Mouse (Mus musculus): Measurements from ENCODE around the gene Clps. TPM values are rescaled to one million over a fixed set of nuclear protein-coding genes. Genes with fewer than 3 reads are reported as not detected.
A peak's percentile ranks its signal among the peaks of the same experiment; 100 is the strongest.

The Clps gene
- polyA plus RNA-seq, 1 experiment from 2014 or later: not detected

- ATAC-seq (ENCODE audit: insufficient number of reproducible peaks, low FRiP score, low TSS enrichment, low read depth) (no peak), DNase-seq (ENCODE audit: low spot score) (no peak)
- Histone ChIP-seq H3K36me3 (ENCODE audit: control insufficient read depth, insufficient read depth, low read length) (no peaks in the 10 kb centered on the region), H3K4me2 (ENCODE audit: low read depth, severe bottlenecking) (no peak overlapping the region), H3K4me1 (ENCODE audit: control insufficient read depth, insufficient read depth, low read length) (0 out of 2 replicates have a peak, but pooled peaks cover 2% of the 10 kb centered on the region), H3K27ac (replicated peaks; ENCODE audit: low read depth, low read length) (no peak overlapping the region), H3K27me3 (ENCODE audit: control insufficient read depth, insufficient read depth, low read length) (no peaks in the 10 kb centered on the region), H3K9ac (ENCODE audit: low read length) (no peak overlapping the region), H3K4me3 (ENCODE audit: low read depth, low read length) (no peak overlapping the region), H3K9me3 (ENCODE audit: control insufficient read depth, low read length) (no peaks in the 10 kb centered on the region)
- 92% methylated on average over 1 of the region's 1 CpGs for WGBS
Observed at GRCm38 (mm10) chr17:28546925-28547324, 13.6 kb downstream of the Clps start.

DNA sequence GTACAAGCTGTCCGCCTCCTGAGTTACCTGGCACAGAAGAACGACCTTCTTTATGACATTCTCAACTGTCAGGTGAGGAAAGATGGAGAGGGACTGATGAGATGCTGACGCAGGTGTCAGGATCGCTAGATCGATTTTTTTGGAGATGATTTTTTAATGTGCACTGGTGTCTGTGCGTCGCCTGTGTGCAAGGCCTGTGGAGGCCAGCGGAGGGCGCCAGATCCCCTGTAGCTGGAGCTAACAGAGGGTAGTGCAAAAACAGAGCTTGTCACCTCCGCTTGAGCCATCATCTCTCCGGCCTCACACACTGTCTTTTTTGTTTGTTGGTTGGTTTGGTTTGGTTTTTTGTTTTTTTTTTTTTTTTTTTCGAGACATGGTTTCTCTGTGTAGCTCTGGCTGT is 22.7 kb downstream of the Clps start:
- no peak overlapping the region for H3K4me2 ChIP-seq (ENCODE audit: low read depth, severe bottlenecking)
- ATAC-seq (ENCODE audit: insufficient number of reproducible peaks, low FRiP score, low TSS enrichment, low read depth) (no peak), DNase-seq (ENCODE audit: low spot score) (no peak)
- no peaks in the 10 kb centered on the region for H3K4me1 ChIP-seq (ENCODE audit: control insufficient read depth, insufficient read depth, low read length)
- no peaks in the 10 kb centered on the region for H3K27me3 ChIP-seq (ENCODE audit: control insufficient read depth, insufficient read depth, low read length)
- H3K4me3 ChIP-seq (ENCODE audit: low read depth, low read length): no peak overlapping the region
- no peaks in the 10 kb centered on the region for H3K36me3 ChIP-seq (ENCODE audit: control insufficient read depth, insufficient read depth, low read length)
- 47% methylated on average over 12 of the region's 12 CpGs for WGBS
- H3K27ac ChIP-seq (replicated peaks; ENCODE audit: low read depth, low read length): no peak overlapping the region
- H3K9me3 ChIP-seq (ENCODE audit: control insufficient read depth, low read length): no peaks in the 10 kb centered on the region
- H3K9ac ChIP-seq (ENCODE audit: low read length): no peak overlapping the region

- Histone ChIP-seq H3K4me1 (ENCODE audit: control insufficient read depth, insufficient read depth, low read length) (0 out of 2 replicates have a peak, but pooled peaks cover 3% of the 10 kb centered on the region), H3K4me2 (ENCODE audit: low read depth, severe bottlenecking) (no peak overlapping the region), H3K36me3 (ENCODE audit: control insufficient read depth, insufficient read depth, low read length) (no peaks in the 10 kb centered on the region), H3K9ac (ENCODE audit: low read length) (no peak overlapping the region), H3K27me3 (ENCODE audit: control insufficient read depth, insufficient read depth, low read length) (no peaks in the 10 kb centered on the region), H3K27ac (replicated peaks; ENCODE audit: low read depth, low read length) (no peak overlapping the region), H3K9me3 (ENCODE audit: control insufficient read depth, low read length) (no peaks in the 10 kb centered on the region), H3K4me3 (ENCODE audit: low read depth, low read length) (no peak overlapping the region)
- no peak for ATAC-seq (ENCODE audit: insufficient number of reproducible peaks, low FRiP score, low TSS enrichment, low read depth)
- no peak for DNase-seq (ENCODE audit: low spot score)
- WGBS: 85% methylated on average over 13 of the region's 13 CpGs
Observed at GRCm38 (mm10) chr17:28533327-28533726, 27.2 kb downstream of the Clps start.

DNA sequence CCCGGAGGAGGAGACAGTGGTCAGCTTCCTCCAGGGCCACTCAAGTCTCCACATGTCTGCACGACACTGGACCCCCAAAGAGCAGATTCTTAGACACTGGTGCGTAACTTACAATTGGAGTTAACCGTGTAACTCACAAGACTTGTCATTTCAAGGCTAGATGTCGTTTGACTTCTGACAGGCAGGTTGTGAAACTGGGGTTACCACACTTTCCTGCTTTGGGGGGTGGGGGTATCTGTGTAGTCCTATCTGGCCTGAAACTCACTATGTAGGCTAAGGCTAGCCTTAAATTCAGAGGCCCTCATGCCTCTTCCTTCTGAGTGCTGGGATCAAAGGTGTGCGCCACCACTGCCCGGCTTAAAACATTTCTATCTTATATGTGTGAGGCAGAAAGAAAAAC is 28.0 kb downstream of the Clps start:
- Histone ChIP-seq H3K4me2 (ENCODE audit: low read depth, severe bottlenecking) (no peak overlapping the region), H3K9me3 (ENCODE audit: control insufficient read depth, low read length) (no peaks in the 10 kb centered on the region), H3K4me3 (ENCODE audit: low read depth, low read length) (no peak overlapping the region), H3K9ac (ENCODE audit: low read length) (no peak overlapping the region), H3K27me3 (ENCODE audit: control insufficient read depth, insufficient read depth, low read length) (no peaks in the 10 kb centered on the region), H3K27ac (replicated peaks; ENCODE audit: low read depth, low read length) (no peak overlapping the region), H3K36me3 (ENCODE audit: control insufficient read depth, insufficient read depth, low read length) (no peaks in the 10 kb centered on the region), H3K4me1 (ENCODE audit: control insufficient read depth, insufficient read depth, low read length) (0 out of 2 replicates have a peak, but pooled peaks cover 5% of the 10 kb centered on the region)
- 85% methylated on average over 7 of the region's 7 CpGs for WGBS
- ATAC-seq (ENCODE audit: insufficient number of reproducible peaks, low FRiP score, low TSS enrichment, low read depth): no peak
- no peak for DNase-seq (ENCODE audit: low spot score)

- no peak overlapping the region for H3K9ac ChIP-seq (ENCODE audit: low read length)
- H3K4me2 ChIP-seq (ENCODE audit: low read depth, severe bottlenecking): peak overlapping the region; percentile 24; the same call in 1 of the 2 replicates
- 11% methylated on average over 18 of the region's 18 CpGs for WGBS
- H3K36me3 ChIP-seq (ENCODE audit: control insufficient read depth, insufficient read depth, low read length): no peaks in the 10 kb centered on the region
- H3K4me3 ChIP-seq (ENCODE audit: low read depth, low read length): no peak overlapping the region
- DNase-seq (ENCODE audit: low spot score) (no peak), ATAC-seq (ENCODE audit: insufficient number of reproducible peaks, low FRiP score, low TSS enrichment, low read depth) (no peak)
- H3K27ac ChIP-seq (replicated peaks; ENCODE audit: low read depth, low read length): no peak overlapping the region
- 0 out of 2 replicates have a peak, but pooled peaks cover 6% of the 10 kb centered on the region for H3K4me1 ChIP-seq (ENCODE audit: control insufficient read depth, insufficient read depth, low read length)
- no peaks in the 10 kb centered on the region for H3K27me3 ChIP-seq (ENCODE audit: control insufficient read depth, insufficient read depth, low read length)
- H3K9me3 ChIP-seq (ENCODE audit: control insufficient read depth, low read length): no peaks in the 10 kb centered on the region
Observed at GRCm38 (mm10) chr17:28531946-28532345, 28.6 kb downstream of the Clps start.

DNA sequence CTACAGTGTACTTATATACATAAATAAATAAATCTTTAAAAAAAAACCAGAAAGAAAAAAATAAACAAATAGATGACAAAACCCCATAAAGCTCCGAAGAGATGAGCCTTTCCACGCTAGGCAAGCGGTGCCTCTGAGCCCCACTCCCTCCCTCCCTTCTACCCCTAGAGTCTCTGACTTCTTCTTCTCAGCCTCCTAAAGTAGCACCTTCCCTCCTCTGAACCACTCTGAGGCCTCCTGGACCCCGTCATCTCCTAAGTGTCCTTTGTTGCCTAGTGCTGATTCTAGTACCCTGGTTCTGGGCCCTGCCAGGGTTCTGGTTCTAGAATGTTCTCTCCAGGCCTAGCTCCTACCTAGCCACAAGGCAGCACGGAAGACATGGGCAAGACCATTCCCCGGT is 30.1 kb downstream of the Clps start, which contains the start of gene Armc12:
Armc12 (plus strand) TSS at position 301 of the 400 bp plus-strand sequence.
- no peak for ATAC-seq (ENCODE audit: insufficient number of reproducible peaks, low FRiP score, low TSS enrichment, low read depth)
- Histone ChIP-seq H3K9ac (ENCODE audit: low read length) (no peak within 1 kb of the TSS), H3K4me2 (ENCODE audit: low read depth, severe bottlenecking) (0 out of 2 replicates have a peak within 1 kb of the TSS, but pooled peaks have one; percentile 24)

DNA sequence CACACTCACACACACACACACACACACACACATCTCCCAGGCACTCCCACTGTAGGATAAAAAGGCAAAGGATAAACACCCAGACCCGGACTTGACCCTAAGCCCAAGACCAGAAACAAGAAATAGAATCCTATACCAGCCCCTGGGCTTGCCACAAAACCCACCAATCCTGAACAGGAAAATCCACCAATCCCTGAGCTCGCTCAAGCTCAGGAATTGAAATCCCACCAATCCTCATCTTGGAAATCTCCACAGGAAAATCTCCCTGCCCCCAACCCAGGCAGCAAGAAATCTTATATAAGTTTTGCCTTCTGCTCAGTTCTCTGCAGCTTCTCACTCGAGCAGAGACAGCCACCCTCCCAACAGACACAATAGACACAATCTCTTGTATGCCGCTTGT is 31.4 kb downstream of the Clps start:
- Histone ChIP-seq H3K36me3 (ENCODE audit: control insufficient read depth, insufficient read depth, low read length) (no peaks in the 10 kb centered on the region), H3K4me2 (ENCODE audit: low read depth, severe bottlenecking) (no peak overlapping the region), H3K9ac (ENCODE audit: low read length) (no peak overlapping the region), H3K9me3 (ENCODE audit: control insufficient read depth, low read length) (no peaks in the 10 kb centered on the region), H3K4me1 (ENCODE audit: control insufficient read depth, insufficient read depth, low read length) (0 out of 2 replicates have a peak, but pooled peaks cover 6% of the 10 kb centered on the region), H3K4me3 (ENCODE audit: low read depth, low read length) (no peak overlapping the region), H3K27ac (replicated peaks; ENCODE audit: low read depth, low read length) (no peak overlapping the region), H3K27me3 (ENCODE audit: control insufficient read depth, insufficient read depth, low read length) (no peaks in the 10 kb centered on the region)
- DNase-seq (ENCODE audit: low spot score) (no peak), ATAC-seq (ENCODE audit: insufficient number of reproducible peaks, low FRiP score, low TSS enrichment, low read depth) (no peak)
- WGBS: 69% methylated on average over 4 of the region's 4 CpGs

More for the DNA sequence above, 30.1 kb downstream of the Clps start, which contains the start of gene Armc12:
- 86% methylated on average over 6 of the region's 6 CpGs for WGBS
- H3K36me3 ChIP-seq (ENCODE audit: control insufficient read depth, insufficient read depth, low read length): no peaks in the 10 kb centered on the region
- DNase-seq (ENCODE audit: low spot score): no peak
- no peak within 1 kb of the TSS for H3K4me3 ChIP-seq (ENCODE audit: low read depth, low read length)
- 0 out of 2 replicates have a peak, but pooled peaks cover 6% of the 10 kb centered on the region for H3K4me1 ChIP-seq (ENCODE audit: control insufficient read depth, insufficient read depth, low read length)
- H3K27ac ChIP-seq (replicated peaks; ENCODE audit: low read depth, low read length): no peak within 1 kb of the TSS
- H3K27me3 ChIP-seq (ENCODE audit: control insufficient read depth, insufficient read depth, low read length): no peaks in the 10 kb centered on the region
- no peaks in the 10 kb centered on the region for H3K9me3 ChIP-seq (ENCODE audit: control insufficient read depth, low read length)

DNA sequence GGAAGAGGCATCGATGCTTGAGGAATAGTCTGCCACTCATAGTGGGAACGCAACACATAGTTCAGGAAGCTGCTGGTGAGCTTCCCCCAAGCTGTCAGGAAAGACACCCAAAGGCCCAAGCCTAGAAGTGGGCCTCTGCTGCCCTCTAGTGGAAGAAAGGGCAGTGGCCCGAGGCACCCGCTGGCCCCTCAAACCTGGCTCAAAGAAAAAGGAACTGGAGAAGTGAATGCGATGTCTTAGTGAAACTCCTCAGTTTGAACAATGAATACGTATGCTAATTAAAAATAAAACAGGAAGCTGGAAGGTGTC is 32.6 kb downstream of the Clps start:
- ATAC-seq (ENCODE audit: insufficient number of reproducible peaks, low FRiP score, low TSS enrichment, low read depth): no peak
- Histone ChIP-seq H3K4me2 (ENCODE audit: low read depth, severe bottlenecking) (0 out of 2 replicates have a peak overlapping the region, but pooled peaks have one; percentile 1), H3K9me3 (ENCODE audit: control insufficient read depth, low read length) (no peaks in the 10 kb centered on the region), H3K4me1 (ENCODE audit: control insufficient read depth, insufficient read depth, low read length) (0 out of 2 replicates have a peak, but pooled peaks cover 6% of the 10 kb centered on the region), H3K9ac (ENCODE audit: low read length) (no peak overlapping the region), H3K27me3 (ENCODE audit: control insufficient read depth, insufficient read depth, low read length) (0 out of 2 replicates have a peak, but pooled peaks cover 2% of the 10 kb centered on the region), H3K27ac (replicated peaks; ENCODE audit: low read depth, low read length) (no peak overlapping the region), H3K4me3 (ENCODE audit: low read depth, low read length) (no peak overlapping the region), H3K36me3 (ENCODE audit: control insufficient read depth, insufficient read depth, low read length) (no peaks in the 10 kb centered on the region)
- DNase-seq (ENCODE audit: low spot score): peak; percentile 90
- 5% methylated on average over 6 of the region's 6 CpGs for WGBS
